Mouse (Mus musculus): Measurements from ENCODE around the gene Agap1.
"Not testable (repeated sequence)": the region's sequence is repeated elsewhere in the genome, so short reads cannot be mapped to it uniquely, and the experiment has no call there.

Agap1 gene

GRCm38 (mm10) chr1:89501891-89502290 is 47.3 kb downstream of the Agap1 start:
- DNase-seq (ENCODE audit: low spot score in 2 of 2) = not testable (repeated sequence)

- DNase-seq (ENCODE audit: low spot score in 2 of 2) = no peak
These were observed 54.6 kb downstream of the Agap1 start for GRCm38 (mm10) chr1:89509196-89509595.

DNA sequence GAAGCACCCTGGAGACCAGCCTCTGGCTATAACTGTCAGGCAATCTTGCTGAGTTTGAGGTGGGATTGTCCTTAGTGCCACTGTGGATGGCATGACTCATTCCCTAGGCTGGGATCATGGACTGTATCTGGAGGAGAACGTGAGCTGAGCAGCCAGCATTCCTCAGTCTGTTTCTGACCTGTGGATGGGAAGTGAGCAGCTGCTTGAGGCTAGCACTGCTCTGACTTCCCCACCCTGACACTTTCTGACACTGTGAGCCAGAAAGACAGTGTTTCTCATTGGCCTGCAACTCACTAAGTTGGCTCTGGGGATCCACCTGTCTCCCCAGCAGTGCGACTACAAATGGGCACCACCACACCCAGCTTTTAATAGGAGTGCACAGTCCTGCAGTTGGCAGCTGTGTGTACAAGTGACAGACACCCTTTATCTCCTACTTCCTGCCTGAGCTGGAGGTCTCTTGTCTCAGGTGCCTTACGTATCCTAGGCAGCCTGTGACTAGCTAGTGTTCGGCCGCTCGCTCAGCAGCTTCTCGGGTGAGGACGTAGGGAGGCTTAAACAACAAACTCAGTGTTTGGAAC is 55.2 kb downstream of the Agap1 start:
- DNase-seq (ENCODE audit: low spot score in 2 of 2) = no peak

DNA sequence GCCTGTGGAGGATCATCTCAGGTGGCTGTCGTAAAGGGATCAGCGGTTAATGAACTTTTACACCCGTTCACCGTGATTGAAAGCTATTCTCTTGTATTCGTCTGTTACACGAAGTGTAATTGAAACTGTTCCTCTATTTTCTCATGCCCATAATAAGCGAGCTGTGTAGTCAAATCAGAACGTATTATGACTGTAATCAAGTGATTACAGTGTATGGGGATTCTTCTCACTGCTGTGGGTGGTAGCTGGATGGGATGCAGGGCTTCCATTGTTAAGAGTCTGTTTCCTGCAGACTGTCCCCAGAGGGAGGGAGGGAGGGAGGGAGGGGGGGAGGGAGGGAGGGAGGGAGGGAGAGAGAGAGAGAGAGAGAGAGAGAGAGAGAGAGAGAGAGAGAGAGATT is 56.1 kb downstream of the Agap1 start:
- DNase-seq (ENCODE audit: low spot score in 2 of 2) = no peak

DNA sequence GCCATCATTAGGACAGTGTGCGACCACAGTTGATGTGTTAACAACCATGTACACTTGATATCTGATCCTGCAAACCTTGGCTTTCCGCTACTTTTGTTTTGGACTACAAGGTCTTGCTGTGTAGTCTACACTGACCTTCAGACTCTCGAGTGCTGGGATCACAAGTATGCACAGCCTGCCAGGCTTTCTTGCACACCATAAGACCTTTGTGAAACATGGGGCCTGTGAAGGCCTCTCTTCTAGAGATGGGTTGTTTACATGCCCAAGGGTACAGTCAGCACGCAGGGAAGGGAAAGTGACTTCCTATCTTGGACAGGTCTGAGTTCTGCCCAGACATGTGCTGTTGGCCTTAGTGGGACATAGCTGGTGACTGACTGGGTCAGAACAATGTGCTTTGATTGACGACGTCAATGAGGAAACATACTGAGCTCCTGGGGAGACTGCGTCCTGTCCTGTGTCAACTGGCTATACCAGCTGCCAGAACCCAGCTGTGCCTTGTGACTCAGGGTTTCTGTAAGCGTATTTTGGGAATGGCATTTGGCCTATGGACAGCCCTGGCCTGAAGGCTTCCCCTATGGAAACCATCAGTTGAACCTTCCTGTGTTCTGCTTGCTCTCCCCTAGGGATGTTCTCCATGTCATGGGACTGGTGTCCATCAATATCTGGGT is 59.1 kb downstream of the Agap1 start:
- DNase-seq (ENCODE audit: low spot score in 2 of 2) = no peak

GRCm38 (mm10) chr1:89515808-89516560 is 61.4 kb downstream of the Agap1 start:
- DNase-seq (ENCODE audit: low spot score in 2 of 2) = no peak

GRCm38 (mm10) chr1:89517817-89518216 is 63.2 kb downstream of the Agap1 start:
- DNase-seq (ENCODE audit: low spot score in 2 of 2) = no peak

DNA sequence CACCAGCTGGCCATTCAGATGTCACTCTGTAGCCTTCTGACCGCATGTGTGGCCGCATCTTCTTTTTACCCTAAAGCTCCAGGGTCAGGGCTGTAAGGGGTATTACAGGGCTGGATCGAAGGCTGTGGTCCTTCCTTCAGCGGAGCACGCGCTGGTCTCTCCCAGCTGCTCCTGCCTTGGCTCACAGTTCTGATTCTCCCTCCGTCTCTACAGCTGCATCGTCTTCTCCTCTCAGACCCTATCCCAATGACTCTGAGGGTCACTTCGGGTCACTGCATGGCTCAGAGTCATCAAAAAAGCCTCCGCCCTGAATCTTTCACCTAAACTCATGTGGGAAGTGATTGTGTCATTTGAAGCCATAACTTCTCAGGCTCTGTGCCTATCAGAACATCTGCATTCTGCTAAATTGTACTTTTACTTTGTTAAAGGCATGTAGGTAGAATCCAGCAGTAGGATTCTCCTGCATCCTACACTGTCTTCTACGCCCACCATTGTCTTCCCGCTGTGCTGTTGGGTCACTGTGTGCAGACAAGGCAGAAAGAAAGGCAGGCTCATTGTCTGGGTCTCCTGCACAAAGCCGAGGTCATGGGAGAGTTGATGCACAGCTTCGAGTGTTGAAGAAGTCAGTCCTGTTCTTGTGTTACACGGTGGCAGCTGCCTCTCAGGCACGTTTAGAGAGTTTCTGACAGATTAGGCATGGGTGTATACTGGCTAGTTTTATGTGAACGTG is 65.5 kb downstream of the Agap1 start:
- no peak for DNase-seq (ENCODE audit: low spot score in 2 of 2)

DNA sequence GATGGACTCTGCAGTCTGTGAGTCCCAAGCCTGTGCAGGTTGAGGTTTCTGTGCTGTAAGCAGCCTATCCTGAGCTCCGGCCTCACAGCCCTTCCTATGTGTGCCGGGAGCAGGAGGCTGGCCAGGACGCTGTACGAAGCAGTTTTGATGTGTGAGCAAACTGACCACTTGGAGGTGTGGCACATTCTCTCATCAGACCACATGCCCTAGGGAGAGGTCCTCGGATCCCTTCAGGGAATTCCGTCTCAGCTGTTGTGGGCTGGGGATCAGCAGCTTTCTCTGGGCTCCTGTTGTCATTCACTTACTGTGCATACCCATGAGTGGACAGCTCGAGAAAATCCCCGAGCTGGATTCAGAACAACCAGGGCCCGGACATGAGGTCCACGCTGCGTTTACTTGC is 66.8 kb downstream of the Agap1 start:
- no peak for DNase-seq (ENCODE audit: low spot score in 2 of 2)

- no peak for DNase-seq (ENCODE audit: low spot score in 2 of 2)
These were observed 67.4 kb downstream of the Agap1 start for GRCm38 (mm10) chr1:89521935-89522535.

DNA sequence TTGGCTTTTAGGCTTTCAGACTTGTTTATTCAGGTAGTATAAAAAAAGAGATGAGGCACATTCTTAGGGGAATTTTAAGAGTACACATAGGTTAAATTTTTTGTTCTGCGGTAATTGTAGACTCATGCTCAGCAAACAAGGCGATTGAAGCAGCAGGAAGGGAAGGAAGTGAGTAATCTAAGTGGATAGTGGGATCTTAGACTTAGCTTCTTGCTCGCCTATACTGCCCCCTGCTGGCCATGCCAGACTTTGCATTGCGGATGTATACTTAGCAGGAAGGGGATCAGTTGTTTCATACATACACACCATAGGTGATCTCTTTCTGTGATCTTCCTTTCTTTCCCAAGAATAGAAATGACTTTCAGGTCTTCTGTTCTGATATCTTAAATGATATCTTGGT is 69.8 kb downstream of the Agap1 start:
- DNase-seq (ENCODE audit: low spot score in 2 of 2) = peak; percentile 28 to 40

GRCm38 (mm10) chr1:89524998-89525397 is 70.4 kb downstream of the Agap1 start:
- DNase-seq (ENCODE audit: low spot score in 2 of 2) = no peak

GRCm38 (mm10) chr1:89525825-89526224 is 71.2 kb downstream of the Agap1 start:
- no peak for DNase-seq (ENCODE audit: low spot score in 2 of 2)

DNA sequence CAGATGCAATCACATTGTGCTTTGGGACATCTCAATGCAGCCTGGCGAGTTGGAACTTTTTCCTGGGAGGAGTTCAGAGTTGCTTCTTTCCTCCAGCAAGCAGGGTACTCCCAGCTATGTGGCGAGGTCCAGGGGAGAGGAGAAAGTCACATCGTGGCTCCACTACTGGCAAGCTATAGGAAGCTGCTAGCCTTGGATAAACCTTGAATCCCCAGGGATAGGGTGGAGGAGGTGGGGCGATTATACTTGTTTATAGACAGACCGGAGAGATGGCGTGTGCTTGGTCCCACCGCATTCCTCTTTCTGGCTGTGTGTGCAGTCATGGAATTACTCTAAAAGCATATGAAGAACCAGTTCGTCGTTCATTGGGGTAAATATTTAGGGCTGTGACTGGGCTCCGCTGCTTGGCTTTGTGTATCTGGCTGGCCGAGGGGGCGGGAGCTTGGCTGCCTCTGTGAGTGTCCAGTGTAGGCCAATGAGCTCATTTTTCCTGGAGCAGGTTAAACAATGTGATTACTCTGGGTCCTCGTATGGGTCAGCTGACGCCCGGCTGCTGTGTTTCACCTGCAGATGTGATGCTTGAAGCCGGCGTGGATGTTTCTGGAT is 74.2 kb downstream of the Agap1 start:
- DNase-seq (ENCODE audit: low spot score in 2 of 2) = no peak

GRCm38 (mm10) chr1:89533702-89534101 is 79.1 kb downstream of the Agap1 start:
- no peak for DNase-seq (ENCODE audit: low spot score in 2 of 2)

- DNase-seq (ENCODE audit: low spot score in 2 of 2) = no peak
These were observed 80.6 kb downstream of the Agap1 start for GRCm38 (mm10) chr1:89535206-89535605.

GRCm38 (mm10) chr1:89538163-89538946 is 83.7 kb downstream of the Agap1 start:
- no peak for DNase-seq (ENCODE audit: low spot score in 2 of 2)

GRCm38 (mm10) chr1:89539127-89539526 is 84.5 kb downstream of the Agap1 start:
- no peak for DNase-seq (ENCODE audit: low spot score in 2 of 2)

- DNase-seq (ENCODE audit: low spot score in 2 of 2) = no peak
These were observed 86.5 kb downstream of the Agap1 start for GRCm38 (mm10) chr1:89541151-89541550.

GRCm38 (mm10) chr1:89542464-89542863 is 87.9 kb downstream of the Agap1 start:
- no peak for DNase-seq (ENCODE audit: low spot score in 2 of 2)

DNA sequence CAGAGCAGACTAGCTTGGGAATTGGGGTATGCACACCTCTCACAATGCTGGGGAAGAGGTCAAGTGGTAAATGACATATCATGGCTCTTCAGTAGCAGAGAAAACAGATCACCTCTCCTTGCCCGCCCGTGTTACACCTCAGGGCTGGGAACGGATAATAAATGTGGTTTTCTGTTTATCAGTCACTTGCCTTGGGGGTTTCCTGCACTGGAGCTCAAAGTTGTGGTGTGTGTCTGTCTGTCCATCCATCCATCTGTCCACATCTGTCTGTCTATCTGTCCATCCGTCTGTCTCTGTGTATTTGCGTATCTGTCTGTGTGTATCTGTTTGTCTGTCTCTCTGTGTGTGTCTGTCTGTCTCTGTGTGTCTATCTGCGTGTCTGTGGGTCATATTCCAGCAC is 88.7 kb downstream of the Agap1 start:
- DNase-seq (ENCODE audit: low spot score in 2 of 2) = no peak
